Mouse (Mus musculus): ENCODE results near the gene D430042O09Rik.
A peak's percentile ranks its signal among the peaks of the same experiment; 100 is the strongest.

Gene D430042O09Rik

DNA sequence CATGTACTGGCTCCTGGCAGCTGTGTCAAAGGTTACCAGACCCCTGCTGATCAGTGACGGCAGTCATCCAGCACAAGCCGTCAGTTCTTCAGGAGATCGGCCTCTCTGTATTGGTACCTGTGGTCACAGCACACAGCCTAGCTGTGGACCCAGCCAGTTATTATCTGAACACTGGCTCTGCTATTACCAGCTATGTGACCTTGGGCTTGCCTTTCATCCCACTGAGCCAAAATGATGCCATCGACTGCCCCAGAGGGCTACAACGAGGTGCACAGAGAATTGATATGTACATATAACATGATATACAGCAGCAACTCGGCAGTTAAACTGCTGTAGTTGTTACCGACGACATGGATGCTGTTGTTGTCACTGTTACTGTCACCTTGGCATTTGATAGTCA is 82.4 kb downstream of the D430042O09Rik start:
- no peak for DNase-seq (ENCODE audit: low read depth, low spot score)

DNA sequence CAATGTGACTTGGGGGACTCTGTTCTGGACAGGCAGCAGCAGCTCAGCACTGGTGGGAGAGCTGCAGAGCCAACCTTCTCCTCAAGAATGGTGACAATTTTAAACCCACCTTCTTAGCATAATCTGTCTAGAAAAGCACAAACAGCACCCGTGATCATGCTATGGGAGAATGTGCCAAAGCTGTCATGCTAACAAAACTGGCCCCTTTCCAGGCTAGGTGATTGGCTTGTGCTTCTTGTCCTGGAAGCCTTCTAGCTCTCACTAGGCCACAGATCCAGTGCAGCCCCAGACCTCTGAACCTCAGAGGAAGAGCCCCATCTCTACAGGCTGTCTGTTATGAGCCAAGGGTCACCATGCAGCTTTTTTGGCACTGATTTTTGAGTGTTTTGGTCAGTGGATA is 98.9 kb downstream of the D430042O09Rik start:
- DNase-seq (ENCODE audit: low read depth, low spot score) = no peak

DNA sequence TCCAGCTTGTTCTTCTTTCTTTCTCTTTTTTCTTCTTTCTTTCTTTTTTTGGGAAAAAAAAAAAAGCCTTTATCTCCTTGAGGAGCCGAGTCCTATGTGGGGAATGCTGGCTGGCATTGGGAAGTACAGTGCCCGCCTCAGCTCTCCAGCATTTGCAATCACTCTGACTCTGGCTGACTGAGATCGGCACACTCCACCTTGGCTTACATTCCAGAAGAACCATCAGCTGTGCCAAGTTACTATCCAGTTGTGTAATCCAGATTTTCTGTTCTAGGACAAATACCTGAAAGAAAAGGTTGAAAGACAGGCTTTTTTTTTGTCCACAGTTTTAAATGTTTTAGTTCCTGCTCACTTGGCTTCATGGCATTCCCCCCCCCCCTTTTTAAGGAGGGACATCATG is 100.5 kb downstream of the D430042O09Rik start:
- DNase-seq (ENCODE audit: low read depth, low spot score) = no peak

DNA sequence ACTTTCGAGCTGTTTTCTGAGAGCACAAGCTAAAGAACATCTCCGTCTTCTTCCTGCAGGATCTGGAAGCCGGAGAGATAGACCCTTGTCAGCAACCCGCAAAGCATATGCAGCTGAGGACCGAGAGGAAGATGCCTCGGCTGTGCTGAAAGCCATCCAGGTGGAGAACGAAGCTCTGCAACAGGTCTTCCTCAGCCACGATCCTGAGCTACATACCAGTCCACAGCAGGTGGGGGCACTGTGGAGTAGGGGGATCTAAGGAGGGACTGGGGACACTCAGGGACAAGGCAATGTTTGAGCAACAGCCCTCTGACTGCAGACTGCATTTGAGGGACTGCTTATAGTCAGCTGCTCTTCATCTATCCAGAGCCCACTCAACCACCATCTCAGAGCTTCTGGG is 105.0 kb downstream of the D430042O09Rik start:
- no peak for DNase-seq (ENCODE audit: low read depth, low spot score)

DNA sequence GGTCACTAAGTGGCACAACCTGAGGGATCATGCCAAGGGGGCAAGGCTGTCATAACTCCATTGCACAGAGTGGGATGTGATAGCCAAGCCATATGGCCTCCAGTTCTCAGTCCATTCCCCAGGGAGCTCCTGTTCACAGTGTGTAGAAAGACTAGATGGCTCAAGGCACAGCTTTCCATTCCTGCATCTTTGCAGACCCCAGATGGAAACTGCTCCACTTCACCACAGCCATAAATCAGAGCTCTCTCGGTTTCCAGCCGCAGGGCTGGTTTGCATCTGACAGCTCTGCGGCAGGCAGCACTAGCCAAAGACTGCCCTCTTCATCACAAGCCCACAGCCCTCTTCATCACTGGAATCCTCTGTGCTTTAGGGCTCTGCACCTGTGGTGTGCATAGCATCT is 108.0 kb downstream of the D430042O09Rik start:
- DNase-seq (ENCODE audit: low read depth, low spot score) = peak; percentile 71

DNA sequence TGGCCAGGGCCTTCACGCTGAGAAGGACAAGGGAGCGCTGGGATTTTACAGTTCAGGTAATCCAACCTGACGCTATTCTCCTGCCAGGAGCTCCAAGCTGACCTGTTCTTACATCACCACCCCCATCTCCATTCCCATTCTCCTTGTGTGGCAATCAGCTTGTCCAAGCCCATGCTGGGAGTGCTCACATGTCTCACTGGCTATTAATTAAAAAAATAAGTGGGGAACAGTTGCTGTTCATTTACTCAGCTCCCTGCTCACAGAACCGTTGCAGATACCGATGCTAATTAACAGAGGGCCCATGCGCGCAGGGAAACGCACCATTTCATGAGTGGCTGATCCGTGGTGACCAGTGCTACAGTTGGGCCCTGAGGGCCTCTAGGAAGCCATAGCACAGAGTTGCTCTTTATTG is 110.6 kb downstream of the D430042O09Rik start:
- DNase-seq (ENCODE audit: low read depth, low spot score) = peak; percentile 40

DNA sequence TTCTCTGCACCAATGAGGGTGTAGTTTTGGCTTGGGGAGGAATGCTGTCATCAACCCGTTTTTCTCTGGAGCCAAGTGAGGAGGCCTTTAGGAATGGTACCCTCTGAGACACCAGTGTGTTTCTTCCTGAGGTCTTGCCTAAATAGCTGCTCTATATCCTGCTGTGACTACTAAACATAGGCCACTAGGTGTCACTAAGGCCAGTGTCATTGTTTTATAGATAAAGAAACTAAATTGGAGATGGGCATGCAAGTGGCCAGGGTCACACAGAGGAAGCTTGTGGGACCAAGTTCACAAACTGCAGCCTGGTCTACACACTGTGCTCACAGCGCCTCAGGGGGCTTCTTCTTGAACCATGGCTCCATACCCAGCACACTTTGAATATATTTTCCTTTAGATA is 112.5 kb downstream of the D430042O09Rik start:
- DNase-seq (ENCODE audit: low read depth, low spot score) = no peak

DNA sequence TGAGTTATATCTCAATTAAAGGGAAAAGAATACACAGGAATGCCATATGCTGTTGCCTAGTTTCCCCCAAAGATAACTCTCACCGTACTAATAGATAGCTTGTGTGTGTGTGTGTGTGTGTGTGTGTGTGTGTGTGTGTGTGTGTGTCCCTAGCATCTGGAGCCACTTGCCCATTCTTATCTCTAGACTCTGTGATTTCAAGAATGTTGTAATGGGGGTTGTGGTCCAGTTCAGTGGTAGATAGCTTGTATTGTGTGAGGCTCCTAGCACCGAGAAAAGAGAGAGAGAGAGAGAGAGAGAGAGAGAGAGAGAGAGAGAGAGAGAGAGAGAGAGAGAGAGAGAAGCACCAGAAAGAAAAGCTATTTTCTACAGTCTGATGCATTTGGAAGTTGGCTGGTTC is 118.7 kb downstream of the D430042O09Rik start:
- no peak for DNase-seq (ENCODE audit: low read depth, low spot score)

DNA sequence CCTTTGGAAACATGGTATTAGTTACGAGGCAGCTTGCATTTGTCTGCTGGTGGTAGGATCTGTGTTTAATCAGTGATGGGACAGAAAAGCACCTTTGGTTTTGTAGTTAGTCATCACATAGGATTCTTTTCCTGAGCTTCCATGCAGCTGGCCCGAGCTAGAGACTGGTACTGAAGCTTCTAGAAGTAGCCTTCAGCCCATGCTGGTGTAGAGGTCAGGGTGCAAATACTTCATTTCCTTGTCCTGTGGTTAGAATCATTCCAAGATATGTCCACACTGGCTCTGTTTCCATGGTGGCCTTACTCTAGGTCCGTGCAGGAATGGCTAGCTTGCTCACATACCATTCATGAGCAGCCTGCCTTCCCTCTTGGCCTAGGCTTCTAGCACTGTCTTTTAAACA is 119.2 kb downstream of the D430042O09Rik start:
- no peak for DNase-seq (ENCODE audit: low read depth, low spot score)

DNA sequence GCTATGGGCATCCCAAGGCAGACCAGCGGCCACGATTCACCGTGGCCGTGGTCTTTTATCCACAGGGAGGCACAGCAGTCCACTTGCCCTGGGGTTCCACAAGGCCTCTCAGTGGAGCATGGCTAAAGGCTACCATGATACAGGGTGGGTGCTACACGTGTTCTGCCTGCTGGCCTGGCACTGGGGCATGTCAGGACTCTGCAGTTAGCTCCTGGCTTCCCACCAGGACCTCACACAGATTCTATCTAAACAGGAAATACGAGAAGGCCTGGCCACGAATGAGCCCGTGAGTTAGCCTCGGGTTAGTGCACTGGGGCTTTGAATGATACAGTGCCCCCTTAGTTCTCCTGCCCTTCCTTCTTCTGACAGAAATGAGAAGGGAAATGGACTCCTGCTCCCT is 119.7 kb downstream of the D430042O09Rik start:
- no peak for DNase-seq (ENCODE audit: low read depth, low spot score)

DNA sequence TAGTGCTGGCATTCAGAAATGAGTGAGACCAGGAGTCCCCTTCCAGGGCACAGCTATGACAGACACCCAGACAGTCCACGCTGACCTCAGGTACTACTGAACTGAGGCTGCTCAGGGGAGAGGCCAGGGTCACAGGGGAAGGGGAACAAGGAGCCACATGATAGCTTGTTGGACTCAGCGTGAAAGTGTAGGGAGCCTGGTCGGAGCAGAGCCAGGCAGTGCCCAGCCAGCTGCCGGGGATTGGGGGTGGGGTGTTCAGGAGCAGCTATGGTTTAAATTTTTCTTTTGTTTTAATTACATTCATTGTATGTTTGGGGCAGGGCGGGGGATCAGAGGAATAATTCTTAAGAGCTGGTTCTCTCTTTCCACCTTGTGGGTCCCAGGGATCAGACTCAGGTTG is 120.9 kb downstream of the D430042O09Rik start:
- DNase-seq (ENCODE audit: low read depth, low spot score) = no peak

DNA sequence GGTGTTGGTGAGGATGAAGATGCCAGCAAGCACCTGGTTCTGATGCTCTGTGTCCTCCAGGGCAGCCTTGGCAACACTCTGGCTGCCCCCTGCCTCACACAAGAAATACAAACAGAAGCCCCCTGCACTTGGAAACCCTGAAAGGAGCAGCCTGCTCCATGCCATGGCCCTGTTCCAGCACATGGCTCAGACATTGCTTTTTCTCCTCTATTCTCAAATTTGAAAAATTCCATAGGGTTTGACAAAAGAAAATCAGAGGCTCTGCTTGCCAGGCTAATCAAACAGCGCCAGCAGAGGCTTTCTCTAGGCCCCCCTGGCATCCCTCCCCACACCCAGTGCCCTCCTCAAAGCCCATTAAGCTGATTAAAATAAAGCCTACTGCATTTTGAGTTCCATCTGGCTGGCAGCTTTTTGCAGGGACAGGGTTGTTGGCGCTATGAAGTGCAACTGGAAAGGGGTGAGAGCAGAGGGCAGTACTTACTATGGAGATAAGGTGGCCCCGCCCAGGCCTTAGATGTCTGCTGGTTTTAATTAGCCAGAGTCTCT is 121.5 kb downstream of the D430042O09Rik start:
- no peak for DNase-seq (ENCODE audit: low read depth, low spot score)

DNA sequence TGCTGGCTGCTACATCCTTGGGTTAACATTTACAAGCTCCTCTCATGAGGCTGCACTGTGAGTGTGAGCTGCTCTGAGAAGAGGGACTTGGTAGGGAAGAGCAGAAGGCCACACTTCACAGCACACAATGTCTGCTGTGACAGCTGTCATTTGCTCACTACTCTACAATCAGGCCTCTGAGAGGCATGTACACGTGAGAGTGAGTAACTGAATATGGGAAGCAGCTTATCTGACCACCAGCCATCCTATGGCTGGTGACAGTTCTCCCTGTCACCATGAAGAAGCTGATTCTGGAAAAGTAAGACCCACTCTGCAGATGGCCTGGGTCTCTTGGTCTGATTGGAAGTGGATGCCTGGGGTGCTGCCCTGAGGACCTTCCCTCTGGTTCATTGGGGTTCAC is 125.1 kb downstream of the D430042O09Rik start:
- no peak for DNase-seq (ENCODE audit: low read depth, low spot score)

DNA sequence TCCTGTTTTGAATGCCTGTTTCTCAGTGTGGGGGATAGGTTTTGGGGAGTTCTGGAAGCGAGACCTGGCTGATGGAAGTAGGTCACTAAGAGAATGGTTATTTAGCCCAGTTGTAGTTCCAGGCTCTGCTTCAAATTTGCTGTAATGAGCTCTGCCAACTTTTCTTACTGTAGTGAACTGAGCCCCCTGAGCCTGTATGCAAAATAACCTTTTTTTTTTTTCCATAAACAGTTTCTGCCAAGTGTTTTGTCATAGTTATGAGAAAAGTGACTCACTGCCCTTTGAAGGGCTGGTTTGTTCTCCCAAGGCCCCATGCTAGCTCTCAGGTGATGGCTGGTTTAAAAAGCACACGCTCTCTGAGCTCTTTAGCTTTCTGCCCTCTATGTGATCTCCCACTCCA is 125.8 kb downstream of the D430042O09Rik start:
- no peak for DNase-seq (ENCODE audit: low read depth, low spot score)

DNA sequence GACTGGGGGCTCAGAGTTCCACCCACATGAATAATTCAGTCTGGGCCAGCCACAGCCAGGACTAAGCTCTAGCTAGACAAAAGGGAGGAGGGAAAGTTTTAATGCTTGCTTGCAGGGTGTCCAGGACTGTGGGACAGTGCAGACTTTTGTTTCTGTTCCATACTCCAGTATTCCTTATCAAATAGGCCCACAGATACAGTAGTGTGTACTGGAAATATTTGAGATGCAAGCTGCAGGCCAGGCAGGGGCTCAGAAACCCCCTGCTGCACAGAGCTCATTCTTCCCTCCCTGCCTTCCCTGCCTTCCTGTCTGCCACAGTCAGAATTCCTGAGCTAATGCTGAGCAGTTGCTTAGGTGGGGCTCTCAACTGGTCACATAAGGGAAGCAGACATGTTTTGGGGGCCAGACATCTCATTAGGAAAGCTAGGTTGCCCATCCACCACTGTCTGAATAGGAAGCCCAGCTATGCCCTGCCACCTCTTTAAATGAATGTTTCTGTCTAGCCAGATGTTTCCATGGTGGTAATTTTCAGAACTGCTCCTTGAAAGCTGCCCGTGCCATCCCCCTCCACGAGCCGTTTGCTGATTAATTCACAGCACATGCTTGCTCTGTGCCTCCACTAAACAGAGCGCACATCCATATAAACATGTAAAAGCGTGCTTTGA is 130.5 kb downstream of the D430042O09Rik start:
- DNase-seq (ENCODE audit: low read depth, low spot score) = peak; percentile 71

DNA sequence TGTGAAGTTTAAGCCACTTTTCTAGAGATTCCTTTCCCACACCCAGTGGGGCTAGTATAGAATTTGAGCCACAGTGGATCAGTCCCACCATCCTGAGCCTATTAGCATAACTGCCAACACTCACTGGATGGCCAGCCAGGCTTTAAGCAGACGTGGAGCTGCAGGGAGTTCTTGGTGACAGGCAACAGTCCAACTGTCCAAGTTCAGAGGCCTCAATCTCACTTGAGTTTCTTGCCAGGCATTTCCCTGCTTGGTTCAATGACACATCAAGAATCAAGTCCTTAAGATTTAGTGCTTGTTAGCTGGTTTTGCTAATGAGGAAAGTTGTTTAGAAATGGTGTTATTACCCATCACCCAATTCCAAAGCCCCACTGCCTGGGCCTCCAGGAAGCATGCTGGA is 137.9 kb downstream of the D430042O09Rik start:
- DNase-seq (ENCODE audit: low read depth, low spot score) = no peak

DNA sequence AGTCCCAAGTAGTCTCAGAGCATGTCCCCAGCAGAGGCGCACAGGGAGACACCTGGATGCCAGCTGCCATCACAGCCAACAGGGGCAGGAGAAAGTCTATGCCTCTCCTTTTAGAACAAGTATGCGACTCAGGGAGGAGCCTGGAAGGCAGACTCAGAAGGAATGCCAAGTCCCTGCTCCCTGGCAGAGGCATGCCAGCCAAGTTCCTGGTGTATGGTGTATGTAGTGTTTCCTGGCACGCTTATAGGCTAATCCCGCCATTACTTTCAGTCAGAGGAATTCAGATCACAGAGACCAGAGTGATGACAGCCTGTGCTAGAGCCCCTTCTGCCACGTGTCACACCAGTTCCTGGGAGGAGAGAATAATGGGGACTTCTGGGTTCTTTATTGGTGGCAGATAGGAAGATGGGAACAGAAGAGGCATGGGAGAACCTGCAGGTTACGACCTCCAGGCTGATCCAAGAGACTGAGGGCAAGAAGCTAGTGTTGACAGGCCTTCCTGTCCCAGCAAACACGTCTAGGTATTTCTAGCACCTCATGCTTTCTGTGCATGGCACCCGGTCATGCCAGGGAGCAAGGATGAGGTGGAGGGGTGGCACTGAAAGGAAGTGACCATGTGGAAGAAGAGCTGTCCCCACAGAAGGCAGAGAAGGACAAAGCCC is 139.3 kb downstream of the D430042O09Rik start:
- no peak for DNase-seq (ENCODE audit: low read depth, low spot score)

DNA sequence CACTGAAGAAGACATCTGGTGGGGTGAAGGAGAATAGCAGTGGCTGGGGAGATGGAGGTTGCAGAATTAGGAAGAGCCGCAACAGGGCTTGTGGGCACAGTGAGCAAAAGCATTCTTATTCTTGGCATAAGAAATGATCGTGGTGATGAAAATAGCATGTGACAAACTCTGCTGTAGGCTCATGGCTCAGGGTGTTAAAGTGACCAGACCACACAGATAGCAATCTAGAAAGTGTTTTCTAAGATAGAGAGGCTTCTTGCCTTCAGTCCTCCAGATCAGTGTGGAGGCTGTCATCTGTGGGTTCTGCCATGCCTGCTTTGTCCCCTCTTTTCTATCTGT is 139.8 kb downstream of the D430042O09Rik start:
- no peak for DNase-seq (ENCODE audit: low read depth, low spot score)

DNA sequence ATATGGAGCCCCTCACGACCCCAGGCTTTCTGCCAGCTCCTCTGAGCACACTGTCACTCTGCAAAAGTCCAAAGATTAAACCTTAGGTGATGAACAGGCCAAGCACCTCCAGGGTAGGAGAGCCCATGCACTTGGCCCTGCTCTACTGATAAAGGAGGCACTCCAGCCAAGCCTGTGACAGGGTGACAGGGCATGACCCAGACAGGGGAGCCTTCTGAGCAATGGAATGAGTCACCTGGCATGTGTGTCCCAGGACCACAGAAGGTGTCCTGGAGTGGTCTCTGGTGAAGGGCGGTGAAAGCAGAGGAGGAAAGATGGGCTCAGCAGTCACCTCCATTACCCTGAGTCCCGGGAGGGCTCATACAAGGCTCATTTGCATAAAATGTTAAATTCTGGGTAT is 151.9 kb downstream of the D430042O09Rik start:
- DNase-seq (ENCODE audit: low read depth, low spot score) = no peak

DNA sequence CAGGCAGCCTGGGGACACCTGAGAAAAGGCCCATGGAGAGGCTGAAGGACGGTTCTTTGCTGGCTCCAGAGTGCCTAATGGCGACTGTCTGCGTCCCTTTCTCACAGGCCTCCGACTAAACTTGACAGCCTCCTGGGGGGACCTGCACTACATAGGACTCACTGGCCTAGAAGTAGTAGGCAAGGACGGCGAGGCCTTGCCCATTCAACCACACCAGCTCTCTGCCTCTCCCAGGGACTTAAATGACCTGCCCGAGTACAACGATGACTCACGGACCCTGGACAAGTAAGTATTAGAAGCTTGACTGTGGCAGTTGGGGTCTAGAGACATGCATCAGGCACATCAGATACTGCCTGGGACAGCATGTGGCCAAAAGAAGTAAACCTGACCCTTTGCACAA is 152.7 kb downstream of the D430042O09Rik start:
- DNase-seq (ENCODE audit: low read depth, low spot score) = no peak

DNA sequence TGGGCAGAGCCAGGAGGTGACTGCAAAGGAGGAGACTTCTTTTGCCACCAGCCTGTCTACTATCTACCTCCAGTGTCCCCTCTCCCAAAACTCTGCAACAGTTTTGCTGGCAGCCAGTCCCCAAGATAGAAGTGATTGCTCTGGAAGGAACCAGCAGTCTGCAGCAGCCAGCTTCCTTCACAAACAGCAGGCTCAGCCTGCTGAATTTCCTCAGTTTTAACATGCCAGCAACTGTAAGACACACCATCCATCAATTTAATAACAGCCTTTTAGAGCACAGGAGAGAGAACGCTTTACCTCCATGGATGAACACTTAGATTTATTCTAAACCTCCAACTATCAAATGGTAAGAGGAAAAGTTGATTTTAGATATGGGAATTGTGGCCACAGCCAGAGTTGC is 156.3 kb downstream of the D430042O09Rik start:
- no peak for DNase-seq (ENCODE audit: low read depth, low spot score)

DNA sequence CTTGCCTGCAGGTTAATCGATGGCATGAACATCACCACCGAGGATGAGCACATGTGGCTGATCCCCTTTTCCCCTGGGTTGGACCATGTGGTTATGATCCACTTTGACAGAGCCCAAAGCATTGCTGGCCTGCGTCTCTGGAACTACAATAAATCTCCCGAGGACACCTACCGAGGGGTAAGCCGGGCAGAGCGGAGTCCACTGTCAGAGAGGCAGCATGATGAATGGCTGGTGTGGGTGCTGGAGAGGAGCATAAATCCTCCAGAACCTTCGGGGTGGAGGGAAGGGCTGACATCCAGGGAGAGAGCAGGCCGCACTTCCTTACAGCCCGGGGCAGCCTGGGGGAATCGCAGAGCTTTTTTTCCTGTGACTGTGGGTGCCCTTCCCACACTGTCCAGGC is 157.5 kb downstream of the D430042O09Rik start:
- no peak for DNase-seq (ENCODE audit: low read depth, low spot score)

DNA sequence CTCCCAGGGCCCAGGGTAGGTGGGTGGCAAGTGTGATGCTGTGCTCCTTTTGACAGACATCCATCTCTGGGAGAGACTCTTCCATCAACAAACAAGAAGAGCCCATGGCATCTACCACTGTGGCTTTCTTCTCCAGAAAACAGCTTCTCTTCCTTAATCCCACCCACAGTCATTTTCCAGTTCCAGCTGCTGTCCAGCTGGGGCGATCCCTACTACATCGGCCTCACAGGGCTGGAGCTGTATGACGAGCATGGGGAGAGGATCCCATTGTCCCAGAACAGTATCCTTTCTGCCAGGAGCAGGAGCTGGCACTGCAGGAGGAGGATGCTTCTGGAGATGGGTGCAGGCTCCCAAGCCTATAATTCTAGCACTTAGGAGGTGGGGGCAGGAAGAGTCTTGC is 160.9 kb downstream of the D430042O09Rik start:
- DNase-seq (ENCODE audit: low read depth, low spot score) = no peak
